ENCODE assay signal across 8 mouse cellular contexts in the genomic region with DNA sequence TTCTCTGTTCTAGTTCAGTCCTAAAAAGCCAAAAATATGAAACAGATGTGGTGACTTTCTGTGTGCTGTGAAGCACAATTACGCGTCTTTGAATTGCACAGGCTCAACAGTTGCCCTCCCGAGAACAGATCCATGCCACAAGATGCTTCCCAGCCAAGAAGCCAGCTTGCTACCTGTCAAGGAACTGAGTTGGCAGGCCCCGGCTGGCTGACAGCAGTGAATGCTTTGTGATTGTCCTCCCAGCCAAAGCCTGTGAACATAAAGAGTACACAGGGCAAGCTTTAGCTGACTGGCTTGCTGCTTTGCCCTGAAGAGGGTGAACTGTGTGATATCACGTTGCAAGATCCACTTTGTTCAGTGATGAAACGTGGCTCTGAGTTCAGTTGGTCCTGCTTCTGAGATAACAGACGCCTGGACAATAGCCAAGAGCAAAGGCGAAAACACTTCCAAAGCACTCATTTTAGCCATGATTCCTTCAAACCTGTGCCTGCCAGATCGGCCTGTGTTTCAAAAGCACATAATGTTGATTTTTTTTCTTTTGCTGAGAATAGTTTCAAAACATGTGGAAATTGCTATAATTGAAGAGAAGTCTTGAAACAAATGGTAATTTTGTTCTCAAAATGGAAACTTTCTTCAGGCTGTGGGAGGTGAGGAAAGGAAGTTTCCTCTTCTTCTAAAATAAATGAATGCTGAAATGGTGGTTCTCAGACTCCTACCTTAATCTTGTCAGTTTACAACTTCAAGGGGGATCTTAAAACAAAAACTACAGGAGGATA.
A peak's percentile ranks its signal among the peaks of the same experiment; 100 is the strongest.
DNase-seq lines count a peak whose midpoint lies in the region; ATAC-seq and TF ChIP-seq lines count a peak whose summit lies in the region.

No protein-coding gene starts in this region.

- no peaks in the 10 kb centered on the region for H3K36me3 ChIP-seq in limb, embryonic 14.5 days (ENCODE audit: control insufficient read depth, insufficient read depth, low read length)

- no peak overlapping the region for H3K9ac ChIP-seq in limb, embryonic 14.5 days (ENCODE audit: low read depth, low read length, severe bottlenecking)

- no peak for TF ChIP-seq POLR2A in limb, embryonic 14.5 days (IDR thresholded peaks at IDR 0.05; ENCODE audit: borderline replicate concordance, extremely low read depth, insufficient read depth, insufficient read length)

- no peak overlapping the region for H3K4me2 ChIP-seq in limb, embryonic 14.5 days (replicated peaks; ENCODE audit: low read depth, low read length, severe bottlenecking)

- ATAC-seq in frontal cortex, adult (ENCODE audit: low TSS enrichment): peak; percentile 87
- no peak for ATAC-seq in limb, embryonic 14.5 days (ENCODE audit: low FRiP score, low read depth)

- no peak overlapping the region for H3K27ac ChIP-seq in limb, embryonic 14.5 days (replicated peaks; ENCODE audit: low read depth, low read length)

- 33% methylated on average over 9 of the region's 9 CpGs for WGBS in limb, embryonic 14.5 days

- H3K4me1 ChIP-seq in limb, embryonic 14.5 days (ENCODE audit: control insufficient read depth, insufficient read depth, low read length): 0 out of 2 replicates have a peak, but pooled peaks cover 8% of the 10 kb centered on the region

- H3K4me3 ChIP-seq in limb, embryonic 14.5 days (replicated peaks; ENCODE audit: low read length): no peak overlapping the region

- H3K27me3 ChIP-seq in limb, embryonic 14.5 days (ENCODE audit: control insufficient read depth, insufficient read depth, low read length): no peaks in the 10 kb centered on the region

- peak; percentile 85 to 89 for DNase-seq in cerebellum, postnatal 10 days
- DNase-seq in cerebellum, adult 9-10 months: no peak
- peak; percentile 31 for DNase-seq in MEL-GATA-1-ER (ENCODE audit: extremely low read depth, low read depth)
- DNase-seq in limb, embryonic 14.5 days (ENCODE audit: low spot score): peak; percentile 11
- no peak for DNase-seq in urinary bladder, postnatal 25 days (ENCODE audit: low spot score)
- DNase-seq in liver: no peak
- no peak for DNase-seq in spleen, adult 18-20 months

- H3K9me3 ChIP-seq in limb, embryonic 14.5 days (ENCODE audit: control insufficient read depth, low read length): no peaks in the 10 kb centered on the region

Comparison
In these comparisons a context has a peak if more than half of its experiments do, and no peak if none do; other contexts are left out.
1. DNase-seq: peak in cerebellum, postnatal 10 days (2 of 2), MEL-GATA-1-ER (single experiment) and limb, embryonic 14.5 days (single experiment); none in cerebellum, adult 9-10 months (single experiment), urinary bladder, postnatal 25 days (single experiment), liver (single experiment) and spleen, adult 18-20 months (0 of 2).